Mouse (Mus musculus): ENCODE data around the gene Zmynd10. TPM values are rescaled to one million over a fixed set of nuclear protein-coding genes. Genes with fewer than 3 reads are reported as not detected.

Gene Zmynd10
- total and polyA plus RNA-seq, 3 experiments, result 1.1 to 6.2 TPM; not detected in 1

DNA sequence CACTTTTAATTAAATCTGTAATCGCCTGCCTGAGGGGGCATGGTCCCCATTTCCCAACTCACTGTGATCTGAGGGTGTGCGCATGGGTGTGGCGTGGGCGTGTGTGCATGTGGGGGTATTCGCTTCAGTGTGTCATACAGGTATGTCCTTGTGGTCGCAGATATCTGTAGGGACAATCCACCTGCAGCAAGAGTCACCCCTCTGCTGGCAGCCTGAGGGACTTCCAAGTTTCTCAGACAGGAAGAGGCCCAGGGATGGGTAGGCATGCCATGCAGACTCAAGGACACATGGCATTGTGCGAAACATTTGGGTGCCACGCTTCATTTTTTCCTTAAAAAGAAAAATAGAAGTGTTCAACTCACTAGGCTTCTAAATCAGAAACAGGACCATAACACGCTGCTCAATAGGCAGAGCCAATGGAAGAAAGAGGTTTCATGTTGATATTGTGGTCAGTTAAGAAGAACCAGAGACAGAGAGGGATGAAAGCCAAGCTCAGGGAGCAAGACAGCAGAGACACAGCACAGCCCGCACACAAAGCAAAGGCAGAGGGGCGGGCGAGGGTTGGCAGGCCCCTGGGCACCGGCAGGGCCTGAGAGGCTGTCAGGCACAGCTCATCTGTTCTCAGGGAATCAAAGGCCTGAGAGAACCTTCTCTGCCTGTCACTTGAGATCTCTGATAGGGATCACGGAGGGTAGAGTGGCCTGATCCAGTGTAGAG is 36.6 kb upstream of the Zmynd10 start:
- ATAC-seq (ENCODE audit: extremely low read depth, insufficient number of reproducible peaks, low FRiP score, poor library complexity, severe bottlenecking), result no peak
- no peaks in the 10 kb centered on the region for H3K36me3 ChIP-seq (replicated peaks)
- H3K27me3 ChIP-seq (ENCODE audit: insufficient read depth, low read length), result peaks cover 55% of the 10 kb centered on the region
- TF ChIP-seq POLR2AphosphoS5 (IDR thresholded peaks at IDR 0.05; ENCODE audit: insufficient replicate concordance, low read depth, low read length) (no peak), CTCF (IDR thresholded peaks at IDR 0.05; ENCODE audit: low read depth, low read length) (no peak), GATA2 (IDR thresholded peaks at IDR 0.05; ENCODE audit: borderline replicate concordance, low read depth, low read length) (no peak), GATA1 (IDR thresholded peaks at IDR 0.05; ENCODE audit: borderline replicate concordance, low read length) (no peak), TAL1 (conservative IDR thresholded peaks at IDR 0.05; ENCODE audit: low read depth, low read length) (no peak)
- DNase-seq (ENCODE audit: low spot score), result no peak
- no peaks in the 10 kb centered on the region for H3K9me3 ChIP-seq (replicated peaks)
- peaks cover 3% of the 10 kb centered on the region; the same call in 1 of the 2 replicates for H3K4me1 ChIP-seq (ENCODE audit: insufficient read depth, low read depth, low read length)
- H3K4me3 ChIP-seq (ENCODE audit: low read depth, low read length), result no peak overlapping the region

DNA sequence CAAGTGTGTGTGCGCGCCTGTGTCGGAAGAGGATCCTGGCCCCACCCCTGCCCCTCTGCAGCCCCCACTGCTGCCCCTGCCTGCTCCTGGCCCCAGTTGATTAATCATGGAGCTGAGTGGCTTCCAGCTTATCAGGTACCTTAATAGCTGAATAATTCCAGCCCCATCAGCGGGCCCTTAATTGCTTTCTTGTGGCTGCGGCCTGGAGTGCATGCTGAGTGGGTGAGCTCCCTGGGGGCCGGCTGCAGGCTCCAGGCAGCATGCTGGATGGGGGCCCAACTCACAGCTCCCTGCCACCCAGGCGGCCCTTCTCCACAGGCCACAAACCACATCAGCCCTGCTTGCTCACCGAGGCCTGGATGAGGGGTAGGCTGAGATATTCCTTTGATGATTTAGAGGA is 35.7 kb upstream of the Zmynd10 start:
- DNase-seq (ENCODE audit: low spot score) (no peak), ATAC-seq (ENCODE audit: extremely low read depth, insufficient number of reproducible peaks, low FRiP score, poor library complexity, severe bottlenecking) (no peak)
- no peak for TF ChIP-seq GATA2 (IDR thresholded peaks at IDR 0.05; ENCODE audit: borderline replicate concordance, low read depth, low read length)
- TF ChIP-seq GATA1 (IDR thresholded peaks at IDR 0.05; ENCODE audit: borderline replicate concordance, low read length), result no peak
- no peak for TF ChIP-seq TAL1 (conservative IDR thresholded peaks at IDR 0.05; ENCODE audit: low read depth, low read length)
- TF ChIP-seq CTCF (IDR thresholded peaks at IDR 0.05; ENCODE audit: low read depth, low read length), result no peak
- no peak overlapping the region for H3K4me3 ChIP-seq (ENCODE audit: low read depth, low read length)
- no peaks in the 10 kb centered on the region for H3K9me3 ChIP-seq (replicated peaks)
- peaks cover 53% of the 10 kb centered on the region for H3K27me3 ChIP-seq (ENCODE audit: insufficient read depth, low read length)
- peaks cover 3% of the 10 kb centered on the region; the same call in 1 of the 2 replicates for H3K4me1 ChIP-seq (ENCODE audit: insufficient read depth, low read depth, low read length)
- H3K36me3 ChIP-seq (replicated peaks), result no peaks in the 10 kb centered on the region

DNA sequence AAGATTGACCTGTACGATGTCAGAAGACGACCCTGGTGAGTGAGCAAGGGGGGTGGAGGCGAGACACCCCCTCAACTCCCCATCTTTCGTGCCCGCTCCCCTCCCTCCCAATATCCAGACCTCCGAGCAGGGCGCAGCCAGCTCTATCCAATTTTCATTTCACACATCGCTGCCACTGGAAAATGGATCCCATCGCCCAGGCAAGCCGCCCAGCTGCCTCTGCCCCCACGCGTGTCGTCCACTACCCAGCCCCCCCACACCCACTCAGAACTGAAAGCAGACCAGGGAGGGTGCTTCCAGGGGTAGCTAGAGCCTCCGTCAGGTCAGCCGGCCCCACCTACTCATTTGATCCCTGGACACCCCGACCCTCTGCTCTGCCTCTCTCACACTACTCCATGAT is 34.8 kb upstream of the Zmynd10 start:
- peaks cover 60% of the 10 kb centered on the region for H3K27me3 ChIP-seq (ENCODE audit: insufficient read depth, low read length)
- ATAC-seq (ENCODE audit: extremely low read depth, insufficient number of reproducible peaks, low FRiP score, poor library complexity, severe bottlenecking), result no peak
- no peak overlapping the region for H3K4me3 ChIP-seq (ENCODE audit: low read depth, low read length)
- TF ChIP-seq CTCF (IDR thresholded peaks at IDR 0.05; ENCODE audit: low read depth, low read length) (no peak), GATA2 (IDR thresholded peaks at IDR 0.05; ENCODE audit: borderline replicate concordance, low read depth, low read length) (no peak), TAL1 (conservative IDR thresholded peaks at IDR 0.05; ENCODE audit: low read depth, low read length) (no peak), POLR2AphosphoS5 (IDR thresholded peaks at IDR 0.05; ENCODE audit: insufficient replicate concordance, low read depth, low read length) (no peak), GATA1 (IDR thresholded peaks at IDR 0.05; ENCODE audit: borderline replicate concordance, low read length) (no peak)
- H3K4me1 ChIP-seq (ENCODE audit: insufficient read depth, low read depth, low read length), result peaks cover 3% of the 10 kb centered on the region; the same call in 1 of the 2 replicates
- H3K36me3 ChIP-seq (replicated peaks), result no peaks in the 10 kb centered on the region
- no peak for DNase-seq (ENCODE audit: low spot score)
- H3K9me3 ChIP-seq (replicated peaks), result no peaks in the 10 kb centered on the region

DNA sequence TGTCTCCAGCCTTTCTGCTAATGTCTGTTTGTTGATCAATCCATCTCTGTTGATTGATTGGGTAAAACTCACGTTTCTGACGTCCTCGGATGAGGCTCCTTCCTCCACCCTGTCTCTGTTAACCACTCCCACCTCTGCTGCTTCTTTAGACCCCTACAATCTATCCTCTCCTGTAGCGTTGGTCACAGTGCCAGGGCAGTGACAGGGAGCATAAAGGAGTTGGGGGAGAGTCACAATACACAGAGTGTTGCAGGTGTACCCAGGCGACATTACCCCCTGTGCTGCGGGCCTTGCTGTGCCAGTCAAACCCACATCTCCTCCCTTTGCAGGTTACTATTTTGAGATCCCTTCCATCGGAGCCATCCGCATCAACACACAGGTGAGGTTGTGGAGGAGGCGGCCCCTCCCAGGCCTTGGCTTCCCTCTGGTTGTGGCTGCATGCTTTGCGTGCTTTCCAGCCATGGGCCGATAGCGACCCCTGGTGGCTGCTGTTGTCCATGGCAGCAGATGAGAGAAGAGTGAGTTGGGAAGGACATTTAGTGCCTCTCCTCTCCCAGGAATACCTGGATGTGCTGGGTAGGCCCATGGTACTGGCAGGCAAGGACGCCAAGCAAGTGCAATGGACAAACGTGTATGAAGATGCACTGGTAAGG is 32.7 kb upstream of the Zmynd10 start:
- H3K4me1 ChIP-seq (ENCODE audit: insufficient read depth, low read depth, low read length), result peaks cover 6% of the 10 kb centered on the region; the same call in 1 of the 2 replicates
- H3K27me3 ChIP-seq (ENCODE audit: insufficient read depth, low read length), result peaks cover 62% of the 10 kb centered on the region
- no peaks in the 10 kb centered on the region for H3K9me3 ChIP-seq (replicated peaks)
- H3K4me3 ChIP-seq (ENCODE audit: low read depth, low read length), result no peak overlapping the region
- no peaks in the 10 kb centered on the region for H3K36me3 ChIP-seq (replicated peaks)
- TF ChIP-seq CTCF (IDR thresholded peaks at IDR 0.05; ENCODE audit: low read depth, low read length) (peak; percentile 94), POLR2AphosphoS5 (IDR thresholded peaks at IDR 0.05; ENCODE audit: insufficient replicate concordance, low read depth, low read length) (no peak)
- peak; percentile 65 for DNase-seq (ENCODE audit: low spot score)
- ATAC-seq (ENCODE audit: extremely low read depth, insufficient number of reproducible peaks, low FRiP score, poor library complexity, severe bottlenecking), result no peak

DNA sequence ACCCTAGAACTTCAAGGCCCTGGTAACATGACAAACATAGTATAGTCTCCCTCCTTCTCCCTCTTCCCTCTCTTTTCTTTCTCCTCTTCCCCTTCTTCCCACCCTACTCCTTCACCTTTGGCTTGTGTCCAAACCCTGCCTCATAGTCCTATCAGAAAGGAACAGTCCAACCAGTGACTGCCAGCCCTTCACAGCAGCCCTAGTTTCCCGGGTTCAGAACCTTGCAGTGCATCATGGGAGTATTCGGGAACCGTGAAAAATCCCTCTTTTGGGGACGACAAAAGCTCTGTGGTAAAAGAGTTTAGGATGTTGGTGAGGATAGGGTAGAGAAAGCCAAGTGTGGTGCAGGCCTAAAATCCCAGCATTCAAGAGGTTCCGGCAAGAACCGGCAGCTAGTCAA is 26.8 kb upstream of the Zmynd10 start:
- no peak overlapping the region for H3K4me3 ChIP-seq (ENCODE audit: low read depth, low read length)
- no peaks in the 10 kb centered on the region for H3K36me3 ChIP-seq (replicated peaks)
- ATAC-seq (ENCODE audit: extremely low read depth, insufficient number of reproducible peaks, low FRiP score, poor library complexity, severe bottlenecking) (no peak), DNase-seq (ENCODE audit: low spot score) (no peak)
- peaks cover 3% of the 10 kb centered on the region; the same call in 1 of the 2 replicates for H3K4me1 ChIP-seq (ENCODE audit: insufficient read depth, low read depth, low read length)
- no peak for TF ChIP-seq POLR2AphosphoS5 (IDR thresholded peaks at IDR 0.05; ENCODE audit: insufficient replicate concordance, low read depth, low read length)
- TF ChIP-seq TAL1 (conservative IDR thresholded peaks at IDR 0.05; ENCODE audit: low read depth, low read length), result no peak
- no peaks in the 10 kb centered on the region for H3K9me3 ChIP-seq (replicated peaks)
- peaks cover 69% of the 10 kb centered on the region for H3K27me3 ChIP-seq (ENCODE audit: insufficient read depth, low read length)

DNA sequence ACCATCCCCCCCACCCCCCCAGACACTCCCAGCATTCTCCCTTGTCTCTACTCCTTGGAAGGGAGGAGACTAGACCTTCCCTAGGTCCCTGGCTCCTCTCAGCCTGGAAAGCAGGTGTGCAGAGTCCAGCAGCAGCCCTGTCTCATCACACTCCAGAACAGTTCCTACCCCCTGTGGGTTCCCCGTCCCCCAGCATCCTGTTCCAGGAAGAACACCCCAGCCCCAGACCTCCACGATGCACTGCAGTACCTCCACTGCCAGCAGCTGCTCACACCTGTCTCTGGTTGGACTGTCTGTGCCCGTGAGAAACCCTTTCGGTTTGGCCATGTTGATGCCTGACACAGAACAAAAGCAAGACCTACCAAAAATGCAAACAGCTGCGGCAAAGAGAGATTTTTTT is 25.9 kb upstream of the Zmynd10 start:
- Histone ChIP-seq H3K4me1 (ENCODE audit: insufficient read depth, low read depth, low read length) (peaks cover 3% of the 10 kb centered on the region), H3K27me3 (ENCODE audit: insufficient read depth, low read length) (peaks cover 76% of the 10 kb centered on the region), H3K4me3 (ENCODE audit: low read depth, low read length) (no peak overlapping the region), H3K36me3 (replicated peaks) (no peaks in the 10 kb centered on the region), H3K9me3 (replicated peaks) (no peaks in the 10 kb centered on the region)
- DNase-seq (ENCODE audit: low spot score) (no peak), ATAC-seq (ENCODE audit: extremely low read depth, insufficient number of reproducible peaks, low FRiP score, poor library complexity, severe bottlenecking) (no peak)
- TF ChIP-seq GATA2 (IDR thresholded peaks at IDR 0.05; ENCODE audit: borderline replicate concordance, low read depth, low read length), result no peak
- TF ChIP-seq GATA1 (IDR thresholded peaks at IDR 0.05; ENCODE audit: borderline replicate concordance, low read length), result no peak
- no peak for TF ChIP-seq TAL1 (conservative IDR thresholded peaks at IDR 0.05; ENCODE audit: low read depth, low read length)
- no peak for TF ChIP-seq POLR2AphosphoS5 (IDR thresholded peaks at IDR 0.05; ENCODE audit: insufficient replicate concordance, low read depth, low read length)
- no peak for TF ChIP-seq CTCF (IDR thresholded peaks at IDR 0.05; ENCODE audit: low read depth, low read length)
